Mouse (Mus musculus) brain, embryonic 14.5 days (tissue): Measurements from ENCODE around the gene Prrg2.

Experiments used
- CTCF ChIP-seq: fragments of 200-500 bp; IDR thresholded peaks from 2 replicates; pipeline ENCODE4 v1.5.1; 2012; ENCODE audit warnings: inconsistent platforms, mild to moderate bottlenecking, moderate library complexity, borderline replicate concordance; ENCODE audit not compliant: insufficient read depth, insufficient read length; ENCODE audit errors: extremely low read depth
- POLR2A ChIP-seq: fragments of 200-500 bp; IDR thresholded peaks from 2 replicates; pipeline ENCODE4 v1.6.1; 2012; ENCODE audit warnings: mild to moderate bottlenecking, inconsistent platforms, borderline replicate concordance; ENCODE audit not compliant: poor library complexity, insufficient read depth, insufficient read length, severe bottlenecking; ENCODE audit errors: extremely low read depth

DNA sequence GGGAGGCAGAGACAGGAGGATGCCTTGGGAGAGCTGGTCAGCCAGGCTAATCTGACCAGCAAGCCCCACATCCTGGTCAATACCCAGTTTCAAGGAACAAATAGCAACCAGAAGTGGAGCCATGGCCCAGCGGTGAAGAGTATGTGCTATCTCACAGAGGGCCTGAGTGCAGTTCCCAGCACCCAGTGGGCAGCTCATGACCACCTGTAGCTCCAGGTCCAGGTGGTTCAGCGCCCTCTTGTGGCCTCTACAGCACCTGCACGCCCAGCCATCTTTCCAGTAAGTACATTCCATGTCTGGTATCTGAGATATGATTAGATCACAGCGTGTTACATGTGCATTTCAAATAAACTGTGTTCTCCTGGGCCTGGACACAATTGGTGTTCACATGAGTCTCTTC is 23.6 kb upstream of the Prrg2 start:
- no peak for TF ChIP-seq CTCF
- TF ChIP-seq POLR2A: no peak
